Mouse (Mus musculus) G1E-ER4 (cell line): ENCODE results near the gene Odf4. TPM values are rescaled to one million over a fixed set of nuclear protein-coding genes. Genes with fewer than 3 reads are reported as not detected.

ENCODE experiments used
- GATA1 ChIP-seq: IDR thresholded peaks from one replicate; pipeline ENCODE4 v1.8.0; 2012; ENCODE audit warnings: low read length, inconsistent platforms
- polyA plus RNA-seq: library from polyadenylated mRNA; stranded (reverse); fragments of >175 nt; gene quantifications from 2 replicates; pipeline ENCODE4 v1.2.3, GENCODE M21; 2012

Gene Odf4
- polyA plus RNA-seq, result not detected in 2 replicates

- no peak for TF ChIP-seq GATA1
Observed at GRCm38 (mm10) chr11:68926981-68927380, at the start of gene Odf4. Gene Odf4, minus strand, starts transcription at chr11:68927081.

GRCm38 (mm10) chr11:68975601-68976000 lies 48.7 kb upstream of the Odf4 start:
- TF ChIP-seq GATA1, result no peak

DNA sequence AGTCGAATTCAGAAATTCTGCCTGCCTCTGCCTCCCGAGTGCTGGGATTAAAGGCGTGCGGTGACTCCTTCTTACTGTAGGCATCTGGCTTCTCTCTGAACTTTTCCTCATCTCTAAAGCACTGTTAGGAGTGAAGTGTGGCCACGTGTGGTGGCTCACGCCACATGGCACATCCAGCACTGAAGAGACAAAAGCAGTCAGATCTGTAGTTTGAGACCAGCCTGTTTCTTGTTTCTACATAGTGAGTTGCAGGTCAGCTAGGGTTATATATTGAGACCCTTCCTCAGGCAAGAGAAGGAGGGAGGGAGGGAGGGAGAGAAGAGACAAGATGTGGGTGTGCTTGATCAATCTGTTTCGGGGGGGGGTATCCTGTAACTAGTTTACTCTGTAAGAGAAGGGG lies 48.2 kb upstream of the Odf4 start, which contains the start of gene Rangrf:
TSS of gene Rangrf (minus strand) at position 101 of the 400 bp plus-strand sequence.
- no peak for TF ChIP-seq GATA1

- no peak for TF ChIP-seq GATA1
Observed at GRCm38 (mm10) chr11:68974059-68974450, 47.2 kb upstream of the Odf4 start.

- TF ChIP-seq GATA1, result no peak
Observed at GRCm38 (mm10) chr11:68970232-68970631, 43.4 kb upstream of the Odf4 start.

DNA sequence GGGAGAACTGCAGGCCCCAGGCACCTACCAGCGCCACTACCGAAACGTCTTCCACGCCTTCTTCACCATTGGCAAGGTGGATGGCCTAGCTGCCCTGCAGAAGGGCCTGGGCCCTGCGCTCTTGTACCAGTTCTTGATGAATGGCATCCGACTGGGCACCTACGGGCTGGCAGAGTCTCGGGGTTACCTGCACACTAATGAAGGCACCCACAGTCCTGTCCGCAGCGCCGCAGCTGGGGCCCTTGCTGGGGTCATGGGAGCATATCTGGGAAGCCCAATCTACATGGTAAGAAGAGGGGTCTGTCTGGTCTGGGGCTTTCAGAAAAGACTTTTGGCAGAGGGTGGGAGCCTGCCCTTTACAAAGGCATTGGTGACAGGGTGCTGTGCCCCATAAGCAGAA lies 41.9 kb upstream of the Odf4 start:
- TF ChIP-seq GATA1, result no peak

GRCm38 (mm10) chr11:68967337-68968282 lies 40.7 kb upstream of the Odf4 start, which contains the start of gene Slc25a35:
Gene Slc25a35, plus strand, starts transcription at chr11:68968131.
- TF ChIP-seq GATA1, result no peak

GRCm38 (mm10) chr11:68966554-68966953 lies 39.7 kb upstream of the Odf4 start:
- TF ChIP-seq GATA1, result no peak

- TF ChIP-seq GATA1, result no peak
Observed at GRCm38 (mm10) chr11:68965845-68966244, 39.0 kb upstream of the Odf4 start.

DNA sequence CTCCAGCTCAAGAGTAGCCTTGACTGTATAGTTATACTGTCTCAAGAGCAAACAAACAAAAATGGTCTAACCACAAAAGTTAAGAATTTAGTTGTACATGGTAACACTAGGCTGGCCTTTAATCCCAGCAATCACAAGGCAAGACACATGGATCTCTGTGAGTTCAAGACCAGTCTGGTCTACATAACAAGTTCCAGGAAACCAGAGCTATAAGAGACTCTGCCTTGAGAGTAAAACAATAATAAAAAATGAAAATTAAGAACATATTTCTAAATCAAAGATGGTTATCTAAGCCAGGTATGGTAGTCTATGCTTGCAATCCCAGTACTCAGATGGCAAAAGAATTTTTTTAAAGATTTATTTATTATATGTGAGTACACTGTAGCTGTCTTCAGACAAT lies 38.2 kb upstream of the Odf4 start:
- no peak for TF ChIP-seq GATA1

DNA sequence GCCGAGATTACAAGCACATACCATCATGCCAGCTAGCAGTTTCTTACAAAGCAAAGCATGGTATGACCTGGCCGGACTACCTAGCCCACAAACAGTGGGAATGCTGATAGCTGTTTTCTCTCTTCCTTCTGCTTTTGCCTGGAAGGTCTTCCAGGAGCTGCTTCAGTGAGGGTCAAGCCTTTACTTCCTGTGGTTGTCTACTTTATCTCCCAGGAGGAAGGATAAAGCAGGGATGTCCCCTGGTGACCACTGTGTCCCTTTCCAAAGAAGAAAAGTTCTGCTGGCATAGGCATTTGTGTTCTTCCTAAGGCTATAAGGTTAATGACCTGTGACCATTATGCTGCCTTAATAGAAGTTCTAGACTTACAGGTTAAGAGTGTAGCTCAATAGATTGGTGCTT lies 36.5 kb upstream of the Odf4 start:
- no peak for TF ChIP-seq GATA1

DNA sequence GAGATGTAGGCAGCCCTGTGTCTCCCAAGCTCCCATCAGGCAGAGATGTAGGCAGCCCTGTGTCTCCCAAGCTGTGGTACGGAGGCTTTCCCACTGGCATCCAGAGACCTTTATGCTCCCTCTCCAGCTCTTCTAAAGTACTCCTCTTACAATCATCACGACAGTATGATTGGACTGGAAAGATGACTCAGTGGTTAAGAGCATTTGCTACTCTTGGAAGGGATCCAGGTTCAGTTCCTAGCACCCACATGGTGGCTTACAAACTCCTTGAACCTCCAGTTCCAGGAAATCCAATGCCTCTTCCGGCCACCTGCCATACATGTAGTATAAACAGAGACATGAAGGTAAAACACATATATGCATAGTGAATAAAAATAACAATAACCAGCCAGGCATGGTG lies 34.7 kb upstream of the Odf4 start:
- no peak for TF ChIP-seq GATA1

DNA sequence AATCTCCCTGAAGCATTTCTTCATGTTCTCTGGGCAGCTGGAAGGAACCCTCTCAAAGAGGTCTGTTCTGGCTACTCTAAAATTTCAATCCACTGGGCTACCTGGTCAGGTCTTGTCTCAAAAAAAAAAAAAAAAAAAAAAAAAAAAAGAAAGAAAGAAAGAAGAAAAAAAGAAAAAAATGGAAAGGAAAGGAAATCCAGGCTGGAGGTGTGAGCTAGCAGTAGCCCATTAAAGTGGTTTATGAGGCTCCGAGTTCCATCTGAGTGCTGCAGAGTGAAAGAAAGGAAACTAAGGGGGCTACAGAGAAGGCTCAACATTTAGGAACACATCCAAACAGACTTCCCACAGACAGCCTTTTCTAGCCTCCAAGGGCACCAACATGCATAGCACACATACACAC lies 31.1 kb upstream of the Odf4 start:
- no peak for TF ChIP-seq GATA1

DNA sequence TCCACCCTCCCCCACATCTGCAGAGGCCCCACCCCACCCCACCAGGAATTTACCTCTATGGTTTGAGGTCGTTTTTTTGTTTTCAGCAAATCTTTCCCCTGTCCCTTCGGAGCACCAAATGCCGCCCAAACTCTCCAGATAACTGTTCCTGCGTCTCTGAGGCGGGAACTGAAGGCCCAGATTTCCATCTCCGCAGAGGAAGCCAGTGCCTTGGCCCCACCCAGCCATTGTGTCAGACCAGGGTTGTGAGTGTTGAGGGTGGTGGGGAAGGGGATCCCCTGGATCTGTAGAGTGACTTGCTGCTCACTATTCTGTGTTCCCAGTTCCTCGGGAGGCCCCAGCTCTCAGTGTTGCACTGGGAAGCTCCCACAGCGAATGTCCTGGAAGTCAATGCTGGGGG lies 30.4 kb upstream of the Odf4 start, which contains the start of gene Arhgef15:
TSS of gene Arhgef15 (minus strand) at position 173 of the 400 bp plus-strand sequence.
- TF ChIP-seq GATA1, result no peak

DNA sequence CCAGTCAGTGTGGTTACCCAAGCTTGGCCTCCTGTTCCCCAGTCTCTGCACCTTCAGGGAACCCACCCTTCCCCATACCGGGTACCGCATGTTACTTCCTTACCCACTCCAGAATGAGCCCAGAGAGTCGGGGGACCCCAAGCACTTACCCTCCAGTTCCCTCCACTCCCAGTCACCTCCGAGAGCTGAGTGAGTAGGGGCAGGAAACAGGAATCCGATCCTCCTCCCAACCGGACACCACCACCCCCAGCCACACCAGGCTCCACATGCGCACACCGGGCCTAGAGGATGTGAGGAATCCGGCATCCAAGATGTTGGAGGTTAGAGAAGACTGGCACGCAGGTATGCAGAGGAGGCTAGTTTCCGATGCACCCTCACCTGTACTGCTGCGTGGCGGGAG lies 29.8 kb upstream of the Odf4 start:
- TF ChIP-seq GATA1, result no peak

DNA sequence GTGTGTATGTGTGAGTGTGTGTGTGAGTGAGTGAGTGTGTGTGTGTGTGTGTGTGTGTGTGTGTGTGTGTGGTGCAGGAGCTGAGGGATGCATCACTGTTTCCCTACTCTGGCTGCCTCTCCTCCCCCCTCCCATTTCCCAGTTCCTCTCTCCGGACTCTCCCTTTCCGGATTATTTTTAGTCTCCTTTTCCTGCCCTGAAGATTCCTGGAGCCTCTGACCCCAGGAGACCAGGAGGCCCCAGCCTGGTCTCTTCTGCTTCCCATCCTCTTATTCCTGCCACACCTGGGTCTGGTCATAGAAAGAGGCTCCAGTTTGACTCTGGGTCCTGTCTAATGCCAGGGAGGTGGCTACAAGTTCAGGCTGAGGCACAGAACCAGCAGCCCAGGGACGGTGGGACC lies 29.2 kb upstream of the Odf4 start:
- no peak for TF ChIP-seq GATA1

DNA sequence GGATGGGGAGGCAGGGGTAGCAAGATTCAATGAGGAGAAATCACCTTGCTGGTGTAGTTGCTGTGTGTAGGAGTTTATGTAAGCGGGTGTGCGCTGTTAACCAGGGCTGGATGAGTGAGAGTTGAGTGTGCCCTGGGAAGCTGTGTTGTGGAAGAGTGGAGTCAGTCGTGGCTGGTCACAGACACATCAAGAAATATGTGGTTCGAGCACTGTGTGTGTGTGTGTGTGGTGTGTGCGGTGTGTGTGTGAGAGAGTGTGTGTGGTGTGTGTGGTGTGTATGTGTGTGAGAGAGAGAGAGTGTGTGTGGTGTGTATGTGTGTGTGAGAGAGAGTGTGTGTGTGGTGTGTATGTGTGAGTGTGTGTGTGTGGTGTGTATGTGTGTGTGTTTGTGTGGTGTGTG lies 28.6 kb upstream of the Odf4 start:
- TF ChIP-seq GATA1, result no peak
